Mouse (Mus musculus): ENCODE measurements around the gene Mrpl28.
"Not testable (repeated sequence)": the region's sequence is repeated elsewhere in the genome, so short reads cannot be mapped to it uniquely, and the experiment has no call there.

The Mrpl28 gene

DNA sequence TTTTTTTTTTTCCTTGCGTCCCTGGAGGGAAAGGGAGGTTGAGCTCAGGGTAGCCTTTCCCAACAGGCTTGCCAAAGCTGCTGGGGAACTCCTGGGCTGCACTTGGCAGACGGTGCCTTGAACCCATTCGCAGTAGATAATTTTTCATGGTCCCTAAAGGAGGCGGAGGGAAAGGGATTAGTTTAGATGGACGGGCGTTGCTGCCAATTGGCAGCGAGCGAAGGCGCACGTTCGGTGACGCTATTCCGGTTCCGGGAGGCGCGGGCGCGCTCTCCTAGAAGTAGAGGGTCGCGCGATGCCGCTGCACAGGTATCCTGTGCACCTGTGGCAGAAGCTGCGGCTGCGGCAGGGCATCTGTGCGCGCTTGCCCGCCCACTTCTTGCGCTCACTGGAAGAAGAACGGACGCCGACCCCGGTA lies at the start of gene Mrpl28:
TSS of gene Mrpl28 (plus strand) at position 234 of the 418 bp plus-strand sequence.
- DNase-seq (ENCODE audit: low spot score in 2 of 2), result peak; percentile 88 to 95

DNA sequence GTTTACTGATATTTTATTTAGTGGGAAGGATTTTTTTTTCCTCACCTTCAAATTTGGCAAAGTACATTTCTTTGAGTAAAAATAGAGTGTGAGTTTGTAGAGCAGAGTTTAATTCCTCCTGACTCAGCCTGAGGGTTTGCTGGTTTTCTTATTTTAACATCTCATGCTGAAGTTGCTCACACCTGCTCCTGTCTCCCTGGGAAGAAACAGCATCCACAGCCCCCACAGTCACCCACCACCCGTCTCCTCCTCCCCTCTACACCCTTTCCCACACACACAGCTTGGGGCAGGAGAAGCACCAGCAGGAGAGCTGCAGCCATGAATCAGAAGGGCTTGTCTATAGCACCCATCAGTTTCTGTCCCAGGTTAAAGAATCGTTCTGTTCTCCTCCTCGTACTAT lies 48.1 kb upstream of the Mrpl28 start:
- no peak for DNase-seq (ENCODE audit: low spot score in 2 of 2)

DNA sequence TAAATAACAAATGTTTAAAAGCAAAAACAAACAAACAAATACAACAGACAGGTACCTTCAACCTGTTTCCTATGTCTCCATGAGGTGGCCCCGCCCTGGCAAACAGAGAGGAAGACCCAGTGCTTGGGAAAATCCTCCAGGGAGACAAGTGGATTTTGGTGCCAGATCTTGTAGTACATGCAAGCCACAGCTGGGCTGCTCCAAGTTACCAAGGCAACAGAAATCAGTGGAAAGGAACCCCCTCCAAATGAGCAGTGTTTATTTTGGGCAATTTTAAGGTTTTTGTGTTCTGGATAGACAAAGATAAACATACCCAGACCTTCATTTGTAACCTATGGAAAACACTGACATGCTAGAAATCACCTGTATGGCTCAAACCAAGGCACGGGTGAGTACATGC lies 44.4 kb upstream of the Mrpl28 start:
- no peak for DNase-seq (ENCODE audit: low spot score in 2 of 2)

DNA sequence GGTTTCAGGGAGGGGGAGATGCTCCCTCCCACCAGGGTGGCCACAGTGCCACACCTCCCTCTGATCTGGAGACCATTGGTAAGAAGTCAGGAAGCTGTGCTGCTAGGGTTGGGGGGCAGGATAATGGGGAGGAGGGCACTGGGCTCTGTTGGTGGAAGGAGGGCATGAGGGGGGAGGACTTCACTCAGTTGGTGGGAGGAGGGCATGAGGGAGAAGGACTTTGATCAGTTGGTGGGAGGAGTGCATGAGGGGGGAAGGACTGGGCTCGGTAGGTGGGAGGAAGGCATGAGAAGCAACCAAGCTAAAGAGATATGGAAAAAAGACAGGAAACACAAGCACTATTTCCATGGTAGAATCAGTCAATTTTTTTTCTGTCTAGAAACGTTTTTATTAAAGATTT lies 42.4 kb upstream of the Mrpl28 start:
- DNase-seq (ENCODE audit: low spot score in 2 of 2), result no peak

DNA sequence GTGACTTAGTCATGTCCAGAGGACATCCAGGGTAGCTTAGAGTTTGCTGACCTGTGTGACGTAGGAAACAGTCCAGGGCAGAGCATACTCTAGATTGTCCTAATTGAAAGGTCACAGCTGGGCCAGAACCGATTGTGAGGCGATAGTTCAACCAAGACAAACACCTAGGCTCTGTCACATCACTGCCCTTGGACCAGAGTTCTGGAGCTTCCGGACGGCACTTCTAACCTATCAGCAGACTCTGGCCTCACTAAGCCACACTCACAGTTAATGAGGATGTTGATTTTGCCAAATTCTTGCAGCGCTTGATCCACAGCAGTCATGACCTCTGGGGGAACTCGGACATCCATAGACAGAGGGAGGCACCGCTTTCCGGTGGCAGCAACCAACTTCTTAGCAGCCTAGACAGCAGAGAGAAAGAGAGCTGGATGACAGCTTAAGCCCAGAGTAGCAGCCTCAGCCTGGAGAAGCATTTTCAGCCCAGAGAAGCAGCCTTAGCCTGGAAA lies 36.2 kb upstream of the Mrpl28 start:
- no peak for DNase-seq (ENCODE audit: low spot score in 2 of 2)

DNA sequence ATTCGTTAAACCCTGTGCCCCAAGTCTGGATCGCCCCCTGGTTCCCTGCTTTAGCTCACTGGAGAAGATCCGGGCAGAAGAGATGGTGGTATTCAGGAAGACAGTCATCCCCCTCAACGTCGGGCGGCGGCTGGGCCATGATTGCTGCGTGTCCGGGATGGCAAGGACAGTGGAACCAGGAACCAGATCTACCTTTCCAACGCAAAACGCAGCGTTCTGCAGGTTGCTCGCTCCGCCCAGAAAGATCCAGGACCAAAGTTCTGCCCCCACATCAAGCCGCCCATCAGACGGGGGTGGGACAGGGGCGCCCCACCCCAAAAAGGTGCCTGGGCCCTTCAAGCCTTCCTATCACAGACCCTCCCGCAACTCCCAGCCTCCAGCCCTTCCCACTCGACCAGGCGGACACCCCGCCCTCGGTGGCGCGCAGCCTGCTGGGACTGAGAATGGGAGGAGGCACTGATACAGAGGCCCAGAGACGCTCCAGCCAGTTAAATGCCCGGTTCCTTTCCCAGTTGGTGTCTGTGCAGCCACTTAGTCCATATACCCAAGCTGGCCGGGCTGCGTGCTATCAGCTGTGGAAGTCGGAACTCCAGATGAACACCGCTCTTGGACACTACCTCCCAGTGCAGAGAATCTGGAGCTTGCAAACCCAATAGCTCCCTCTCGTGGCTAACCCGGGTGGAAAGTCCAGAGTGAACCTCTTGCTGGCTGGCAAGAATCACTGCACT lies 33.2 kb upstream of the Mrpl28 start, which contains the start of gene Decr2:
TSS of gene Decr2 (minus strand) at position 433 of the 728 bp plus-strand sequence.
- peak; percentile 87 to 89 for DNase-seq (ENCODE audit: low spot score in 2 of 2)

DNA sequence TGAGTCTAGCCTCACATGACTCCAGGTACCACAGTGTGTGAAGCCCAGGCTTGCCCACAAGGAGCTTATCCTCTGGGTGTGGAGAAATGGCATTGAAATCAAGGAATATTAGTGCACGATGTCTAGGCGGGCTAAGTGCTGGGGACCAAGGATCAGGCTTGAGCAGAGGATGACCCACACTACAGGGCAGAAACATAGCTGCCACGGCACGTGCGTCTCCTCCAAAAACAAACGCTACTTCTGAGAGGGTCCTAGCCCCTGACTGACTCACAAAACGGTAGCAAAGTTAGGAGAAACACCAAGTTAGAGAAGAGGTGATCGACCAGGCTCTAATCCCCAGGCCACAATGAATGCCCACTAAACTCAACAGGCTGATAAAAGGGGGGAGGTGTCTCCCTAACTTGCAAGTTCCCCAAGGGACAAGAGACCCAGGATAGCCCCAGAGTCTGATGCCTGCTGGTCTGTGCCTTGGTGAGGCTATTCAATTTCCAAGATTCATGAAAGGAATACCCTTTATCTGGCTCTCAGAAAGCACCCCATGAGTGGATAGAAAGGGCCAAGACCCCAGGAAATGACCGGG lies 28.7 kb upstream of the Mrpl28 start:
- no peak for DNase-seq (ENCODE audit: low spot score in 2 of 2)

DNA sequence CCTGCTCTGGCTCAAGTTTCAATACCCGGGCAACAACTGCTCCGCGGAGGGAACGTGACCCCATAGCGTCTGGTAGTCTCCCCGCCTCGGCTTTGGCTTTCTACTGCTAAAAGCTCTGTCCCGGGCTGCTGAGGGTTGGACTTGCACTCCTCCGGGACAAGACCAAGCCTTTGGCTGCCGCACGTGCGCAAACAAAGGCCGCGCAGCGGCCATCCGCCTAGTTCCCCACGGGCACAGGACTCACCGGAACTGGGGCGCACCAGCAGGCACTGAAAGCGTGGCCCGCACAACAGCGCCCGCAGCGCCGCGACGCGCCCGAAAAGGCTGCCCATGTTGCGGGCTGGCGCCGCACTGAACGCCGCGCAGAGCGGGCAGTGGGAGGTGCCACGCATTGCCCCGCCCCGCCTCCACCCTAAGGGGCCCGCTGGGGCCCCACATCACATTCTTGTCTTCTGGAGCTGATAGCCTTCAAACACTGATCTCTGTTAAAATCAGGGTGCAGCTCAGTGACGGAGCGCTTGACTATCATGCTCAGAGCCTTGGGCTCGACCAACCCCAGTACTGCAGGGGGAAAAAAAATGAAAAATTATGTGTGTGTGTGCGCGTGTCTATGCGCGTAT lies 28.1 kb upstream of the Mrpl28 start, which contains the start of gene Nme4:
TSS of gene Nme4 (minus strand) at position 482 of the 620 bp plus-strand sequence.
- DNase-seq (ENCODE audit: low spot score in 2 of 2), result peak in 1 of 2 experiments; percentile 54

DNA sequence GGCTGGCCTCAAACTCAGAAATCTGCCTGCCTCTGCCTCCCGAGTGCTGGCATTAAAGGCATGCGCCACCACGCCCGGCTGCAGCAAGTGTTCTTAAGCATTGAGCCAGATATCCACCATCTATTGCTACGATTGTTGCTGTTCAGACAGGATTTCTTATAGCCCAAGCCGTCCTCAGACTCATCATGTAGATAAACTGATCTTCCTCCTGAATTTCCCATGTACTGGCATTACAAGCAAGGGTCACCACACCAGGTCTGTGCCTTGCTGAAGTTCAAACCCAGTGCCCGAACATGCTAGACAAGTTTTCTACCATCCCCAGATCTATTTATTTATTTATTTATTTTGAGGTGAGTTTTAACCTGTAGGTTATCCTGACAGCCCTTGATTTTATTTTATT lies 24.8 kb upstream of the Mrpl28 start:
- no peak for DNase-seq (ENCODE audit: low spot score in 2 of 2)

DNA sequence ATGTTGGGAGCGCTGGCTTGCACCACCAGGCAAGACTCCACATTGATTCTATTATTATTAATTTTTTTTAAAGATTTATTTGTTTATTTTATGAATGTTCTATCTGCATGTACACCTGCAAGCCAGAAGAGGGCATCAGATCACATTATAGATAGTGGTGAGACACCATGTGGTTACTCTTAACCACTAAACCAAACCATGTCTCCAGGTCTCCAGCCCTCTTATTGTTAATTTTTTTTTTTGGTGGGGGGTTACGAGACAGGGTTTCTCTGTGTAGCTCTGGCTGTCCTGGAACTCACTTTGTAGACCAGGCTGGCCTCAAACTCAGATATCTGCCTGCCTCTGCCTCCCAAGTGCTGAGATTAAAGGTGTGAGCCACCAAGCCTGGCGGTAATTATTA lies 24.0 kb upstream of the Mrpl28 start:
- DNase-seq (ENCODE audit: low spot score in 2 of 2), result not testable (repeated sequence)

DNA sequence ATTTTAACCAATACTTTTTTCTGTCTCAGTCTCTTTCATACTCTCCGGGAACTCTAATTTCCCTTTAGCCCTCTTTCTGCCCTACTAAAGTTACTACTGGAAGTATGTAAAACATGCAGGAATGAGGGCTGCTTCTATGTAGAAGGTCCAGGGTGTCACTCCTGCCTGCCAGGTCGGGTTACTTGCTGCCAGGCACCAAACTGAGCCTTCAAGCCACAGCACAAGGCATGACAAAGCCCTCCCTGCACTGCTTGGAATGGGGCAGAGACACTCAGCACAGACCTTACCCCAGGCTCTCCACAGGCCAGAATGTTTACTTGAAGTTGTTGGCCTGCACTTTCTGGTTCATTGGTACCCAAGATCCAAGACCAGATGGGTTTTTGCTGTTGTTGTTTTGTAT lies 23.1 kb upstream of the Mrpl28 start:
- no peak for DNase-seq (ENCODE audit: low spot score in 2 of 2)

DNA sequence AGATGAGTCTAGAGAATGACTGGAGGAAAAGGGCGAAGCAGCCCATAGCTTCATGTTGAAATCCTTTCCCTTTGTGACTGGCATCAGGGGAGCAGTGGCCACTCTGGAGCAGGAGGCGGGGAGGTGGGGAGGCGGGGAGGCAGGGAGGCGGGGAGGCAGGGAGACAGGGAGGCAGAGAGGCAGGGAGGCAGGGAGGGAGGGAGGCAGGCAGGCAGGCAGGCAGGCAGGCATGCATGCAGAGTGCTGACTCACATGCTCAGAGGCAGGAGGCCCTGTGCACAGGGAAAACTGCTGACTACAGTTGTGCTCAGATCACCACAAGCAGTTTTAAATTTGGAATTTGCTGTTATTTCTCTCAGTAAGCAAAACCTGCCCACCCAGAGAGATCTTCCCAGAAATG lies 21.8 kb upstream of the Mrpl28 start:
- no peak for DNase-seq (ENCODE audit: low spot score in 2 of 2)

DNA sequence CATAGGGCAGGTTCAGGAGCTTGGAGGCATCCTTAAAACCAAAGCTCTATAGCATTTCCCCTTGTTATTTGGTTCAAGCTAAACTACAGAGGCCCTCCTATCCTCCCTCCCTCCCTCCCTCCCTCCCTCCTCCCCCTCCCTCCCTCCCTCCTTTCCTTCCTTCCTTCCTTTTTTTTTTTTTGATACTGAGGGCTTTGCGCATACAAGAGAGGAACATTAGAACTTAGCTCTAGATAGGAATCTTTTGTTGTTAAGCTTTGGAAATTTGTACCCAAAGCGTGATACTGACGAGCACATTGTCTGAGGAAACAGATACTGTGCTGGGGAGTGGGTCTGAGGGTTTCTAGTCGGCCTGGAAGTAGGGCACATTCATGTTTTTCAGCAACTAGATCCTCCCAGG lies 17.7 kb upstream of the Mrpl28 start:
- no peak for DNase-seq (ENCODE audit: low spot score in 2 of 2)

DNA sequence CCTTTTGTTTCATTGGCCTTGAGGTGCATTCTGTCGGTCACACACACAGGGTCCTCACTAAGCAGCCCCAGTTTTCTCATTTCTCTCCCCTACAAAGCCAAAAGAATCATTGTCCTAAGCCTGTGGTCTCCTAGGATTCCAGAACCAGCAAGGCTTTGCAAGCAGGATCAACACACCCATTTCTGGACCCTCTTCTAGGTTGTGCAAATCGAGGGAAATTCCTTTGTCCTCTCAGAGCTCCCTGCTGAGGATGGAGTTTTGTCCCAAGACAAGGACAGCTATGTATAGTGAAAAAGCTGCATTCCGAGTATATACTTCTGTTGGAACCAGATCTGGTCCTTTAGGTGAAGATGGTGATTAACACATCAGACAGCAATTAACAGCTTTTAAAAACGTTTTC lies 13.1 kb upstream of the Mrpl28 start:
- no peak for DNase-seq (ENCODE audit: low spot score in 2 of 2)

DNA sequence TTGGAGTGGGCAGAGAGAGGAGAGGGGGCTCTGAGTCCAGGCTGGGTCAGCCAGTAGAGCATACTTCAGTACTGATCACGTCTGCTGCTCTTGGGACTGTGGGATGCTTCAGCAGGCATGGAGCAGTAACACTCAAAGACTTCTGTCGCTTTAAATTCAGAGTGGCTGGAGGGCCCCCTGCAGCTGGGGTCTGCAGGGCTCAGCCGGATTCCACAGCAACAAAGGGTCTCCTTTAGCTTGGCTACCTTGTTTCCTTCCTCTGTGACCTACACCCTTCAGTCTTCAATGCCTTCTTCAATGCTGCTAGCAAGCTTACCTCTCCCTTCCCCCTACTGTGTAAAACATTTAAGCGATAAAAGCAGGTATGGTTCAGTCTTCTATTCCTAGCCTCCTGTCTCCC lies 12.3 kb upstream of the Mrpl28 start:
- no peak for DNase-seq (ENCODE audit: low spot score in 2 of 2)

DNA sequence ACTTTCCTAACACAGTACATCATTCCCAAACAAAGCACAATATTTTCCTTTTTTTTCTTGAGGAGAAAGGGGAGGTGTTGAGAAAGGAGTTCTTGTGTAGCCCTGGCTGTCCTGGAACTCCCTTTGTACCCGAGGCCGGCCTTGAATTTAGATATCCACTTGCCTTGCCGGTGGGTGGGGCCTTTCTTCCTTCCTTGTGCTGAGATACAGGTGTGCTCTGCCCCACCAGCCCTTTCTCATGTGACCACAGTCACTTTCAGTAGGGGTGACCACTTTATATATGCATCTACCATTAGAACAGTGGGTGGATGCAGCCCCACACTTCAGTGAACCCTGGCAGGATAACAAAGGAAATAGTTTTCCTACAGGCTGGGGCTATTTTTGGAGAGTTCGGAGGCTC lies 11.6 kb upstream of the Mrpl28 start:
- no peak for DNase-seq (ENCODE audit: low spot score in 2 of 2)

DNA sequence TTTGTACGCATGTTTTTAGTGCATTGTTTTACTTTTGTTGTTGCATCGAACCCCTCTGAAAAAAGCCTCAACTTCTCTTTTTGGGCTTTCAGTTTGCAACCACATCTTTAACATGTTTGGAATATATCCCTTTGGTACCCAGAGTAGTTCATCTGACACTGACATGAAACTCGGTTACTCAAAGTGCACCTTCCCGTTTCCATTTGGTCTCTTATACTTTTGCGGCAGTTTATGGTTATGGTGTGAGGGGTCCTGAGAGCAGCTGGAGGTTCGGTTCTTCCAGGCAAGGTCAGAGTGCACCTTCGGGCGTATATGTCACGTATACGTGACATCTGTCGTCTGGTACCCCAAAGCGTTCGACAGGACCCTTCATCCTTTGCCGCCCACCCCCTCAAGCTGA lies 10.5 kb upstream of the Mrpl28 start:
- no peak for DNase-seq (ENCODE audit: low spot score in 2 of 2)

DNA sequence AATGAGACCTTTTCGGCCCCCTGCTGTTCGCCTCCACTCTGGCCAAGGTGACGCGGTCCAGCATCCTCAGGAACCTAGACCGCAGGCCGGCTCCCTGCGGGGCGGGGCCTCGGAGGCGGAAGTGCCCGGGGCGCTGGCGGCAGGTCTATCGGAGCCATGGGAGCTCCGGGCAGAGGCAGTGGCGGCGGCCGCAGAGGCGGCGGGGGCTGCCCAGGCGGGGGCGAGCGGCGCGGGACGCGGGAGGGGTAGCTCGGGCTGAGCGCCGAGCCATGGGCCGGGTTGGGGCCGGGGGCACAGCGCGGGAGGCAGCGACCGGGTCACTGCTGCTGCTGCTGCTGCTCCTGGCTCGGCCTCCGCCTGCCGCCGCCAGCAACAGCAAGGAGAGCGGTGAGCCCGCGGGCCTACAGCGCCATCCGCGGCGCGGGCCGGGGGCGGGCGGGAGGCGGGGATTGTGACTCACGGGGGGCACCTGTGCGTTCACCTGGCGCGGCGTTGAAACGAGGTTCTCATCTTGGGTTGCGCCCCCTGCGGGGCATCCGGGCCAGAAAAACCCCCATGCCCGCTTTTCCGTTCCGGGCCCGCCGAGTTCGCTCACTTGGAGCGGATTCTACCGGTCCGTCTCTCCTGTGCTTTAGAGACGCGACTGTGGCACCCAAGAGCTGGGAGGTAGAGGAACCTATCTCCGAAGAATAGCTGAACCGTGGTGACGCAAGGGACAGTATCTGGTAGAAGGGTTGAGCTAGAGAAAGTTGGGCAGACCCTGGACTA lies 9.9 kb upstream of the Mrpl28 start, which contains the start of gene Tmem8:
TSS of gene Tmem8 (plus strand) at position 119 of the 768 bp plus-strand sequence.
- peak; percentile 50 to 70 for DNase-seq (ENCODE audit: low spot score in 2 of 2)

DNA sequence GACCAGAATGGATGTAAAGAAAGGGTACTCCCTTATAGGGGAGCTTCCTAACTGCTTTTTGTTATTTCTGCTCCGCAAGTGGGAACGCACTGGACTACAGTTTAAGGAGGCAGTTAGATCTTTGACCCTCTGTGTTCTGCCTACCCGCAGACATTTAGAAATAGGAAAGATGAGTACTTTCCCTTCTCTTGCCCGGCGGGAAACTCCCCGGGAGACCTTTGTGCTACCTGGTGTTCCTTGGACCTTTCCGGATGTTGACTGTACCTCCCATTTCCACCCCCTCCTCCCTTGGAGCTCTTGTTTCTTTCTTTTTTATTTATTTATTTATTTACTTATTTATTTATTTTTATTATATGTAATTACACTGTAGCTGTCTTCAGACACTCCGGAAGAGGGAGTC lies 9.2 kb upstream of the Mrpl28 start:
- DNase-seq (ENCODE audit: low spot score in 2 of 2), result no peak

DNA sequence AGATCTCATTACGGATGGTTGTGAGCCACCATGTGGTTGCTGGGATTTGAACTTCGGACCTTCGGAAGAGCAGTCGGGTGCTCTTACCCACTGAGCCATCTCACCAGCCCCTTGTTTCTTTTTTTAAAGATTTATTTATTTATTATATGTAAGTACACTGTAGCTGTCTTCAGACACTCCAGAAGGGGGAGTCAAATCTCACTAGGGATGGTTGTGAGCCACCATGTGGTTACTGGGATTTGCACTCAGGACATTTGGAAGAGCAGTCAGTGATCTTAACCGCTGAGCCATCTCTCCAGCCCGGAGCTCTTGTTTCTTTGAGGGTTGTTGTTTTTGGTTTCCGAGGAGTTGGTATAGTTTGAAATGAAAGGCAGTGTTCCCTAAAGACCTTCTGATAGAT lies 8.8 kb upstream of the Mrpl28 start:
- not testable (repeated sequence) for DNase-seq (ENCODE audit: low spot score in 2 of 2)

DNA sequence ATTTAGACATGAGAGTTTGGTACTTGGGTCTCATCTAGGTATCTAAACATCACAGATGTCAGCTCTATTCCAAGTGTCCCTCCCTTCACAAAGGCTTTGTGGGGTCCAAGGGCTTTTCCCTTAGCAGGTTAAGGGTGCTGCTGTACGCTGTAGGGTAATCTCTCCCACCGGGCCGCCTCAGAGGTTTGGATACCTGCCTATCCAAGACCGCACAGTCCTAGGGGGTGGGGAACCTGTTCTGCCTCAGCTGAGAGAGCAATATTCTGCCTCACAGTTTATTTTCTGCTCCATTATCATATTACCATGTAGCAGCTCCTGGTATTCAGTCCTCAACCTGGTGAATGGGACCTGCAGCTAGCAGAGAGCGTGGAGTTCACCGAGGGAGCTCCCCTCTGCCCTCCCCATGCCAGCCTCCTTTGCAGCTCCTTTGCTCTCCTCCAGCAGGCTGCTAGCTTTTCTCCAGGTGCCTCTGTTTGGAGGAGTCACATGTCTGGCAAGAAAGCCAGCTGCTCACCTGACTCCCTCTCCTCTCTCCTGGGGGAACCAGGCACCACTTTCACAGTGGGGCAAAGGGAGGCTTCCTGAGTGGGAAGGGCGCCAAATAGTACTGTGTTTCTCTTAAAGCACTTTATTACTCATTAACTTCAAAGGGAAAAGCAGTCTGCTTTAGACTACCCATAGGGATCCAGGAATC lies 7.9 kb upstream of the Mrpl28 start:
- no peak for DNase-seq (ENCODE audit: low spot score in 2 of 2)
